Mouse (Mus musculus) E14TG2a.4 (cell line): ENCODE measurements around the gene Prelid3b.

Experiments used
- H3K27me3 ChIP-seq: 2 replicates; pipeline ENCODE4 v1.6.1; 2014; ENCODE audit warnings: low read length, control low read depth; ENCODE audit not compliant: insufficient read depth
- H3K36me3 ChIP-seq: 2 replicates; pipeline ENCODE4 v1.6.1; 2014; ENCODE audit warnings: low read length, control low read depth; ENCODE audit not compliant: insufficient read depth
- H3K4me1 ChIP-seq: replicated peaks from 2 replicates; pipeline ENCODE4 v1.6.1; 2014; ENCODE audit warnings: low read depth, low read length, control low read depth
- H3K4me3 ChIP-seq: replicated peaks from 2 replicates; pipeline ENCODE4 v1.5.1; 2014; ENCODE audit warnings: mild to moderate bottlenecking, low read length
- H3K9me3 ChIP-seq: 2 replicates; pipeline ENCODE4 v1.6.1; 2014; ENCODE audit warnings: low read length, control low read depth
- CTCF ChIP-seq: conservative IDR thresholded peaks from 2 replicates; pipeline ENCODE4 v1.5.1; 2014; ENCODE audit warnings: low read length
- NANOG ChIP-seq: IDR thresholded peaks from 2 replicates; pipeline ENCODE4 v1.6.1; 2014; ENCODE audit warnings: borderline replicate concordance, low read length, mixed read lengths
- POU5F1 ChIP-seq: IDR thresholded peaks from 2 replicates; pipeline ENCODE4 v1.6.1; 2014; ENCODE audit warnings: low read length, borderline replicate concordance

The Prelid3b gene

GRCm38 (mm10) chr2:174446905-174447304 is 26.0 kb downstream of the Prelid3b start:
- no peaks in the 10 kb centered on the region for H3K36me3 ChIP-seq
- TF ChIP-seq CTCF (no peak), POU5F1 (no peak)
- H3K9me3 ChIP-seq: no peaks in the 10 kb centered on the region
- H3K4me3 ChIP-seq: no peak overlapping the region
- H3K27me3 ChIP-seq: peaks cover 48% of the 10 kb centered on the region
- peaks cover 12% of the 10 kb centered on the region for H3K4me1 ChIP-seq

GRCm38 (mm10) chr2:174446492-174446891 is 26.4 kb downstream of the Prelid3b start:
- Histone ChIP-seq H3K27me3 (peaks cover 48% of the 10 kb centered on the region), H3K4me3 (no peak overlapping the region), H3K36me3 (no peaks in the 10 kb centered on the region), H3K4me1 (peaks cover 12% of the 10 kb centered on the region), H3K9me3 (no peaks in the 10 kb centered on the region)
- no peak for TF ChIP-seq CTCF
- no peak for TF ChIP-seq POU5F1
- no peak for TF ChIP-seq NANOG

DNA sequence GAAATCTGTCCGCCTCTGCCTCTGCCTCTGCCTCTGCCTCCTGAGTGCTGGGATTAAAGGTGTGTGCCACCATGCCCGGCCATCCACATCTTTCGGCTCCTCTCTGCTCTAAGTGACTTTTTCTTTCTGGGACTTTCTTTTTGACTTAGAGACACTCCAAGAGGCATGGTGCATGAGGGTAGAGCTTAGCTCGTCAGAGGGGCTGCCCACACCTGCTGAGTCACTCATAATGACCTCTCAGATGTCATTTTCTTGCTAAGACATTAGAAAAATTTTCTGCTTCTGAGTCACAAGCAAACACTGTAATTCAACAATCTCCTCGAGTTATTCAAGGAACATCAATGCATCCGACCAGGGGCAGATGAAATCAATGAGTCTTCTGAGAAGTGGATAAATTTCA is 27.9 kb downstream of the Prelid3b start:
- H3K4me1 ChIP-seq: peaks cover 5% of the 10 kb centered on the region; the same call in 1 of the 2 replicates
- no peak for TF ChIP-seq POU5F1
- peaks cover 45% of the 10 kb centered on the region for H3K27me3 ChIP-seq
- no peak overlapping the region for H3K4me3 ChIP-seq
- no peaks in the 10 kb centered on the region for H3K9me3 ChIP-seq
- H3K36me3 ChIP-seq: no peaks in the 10 kb centered on the region

DNA sequence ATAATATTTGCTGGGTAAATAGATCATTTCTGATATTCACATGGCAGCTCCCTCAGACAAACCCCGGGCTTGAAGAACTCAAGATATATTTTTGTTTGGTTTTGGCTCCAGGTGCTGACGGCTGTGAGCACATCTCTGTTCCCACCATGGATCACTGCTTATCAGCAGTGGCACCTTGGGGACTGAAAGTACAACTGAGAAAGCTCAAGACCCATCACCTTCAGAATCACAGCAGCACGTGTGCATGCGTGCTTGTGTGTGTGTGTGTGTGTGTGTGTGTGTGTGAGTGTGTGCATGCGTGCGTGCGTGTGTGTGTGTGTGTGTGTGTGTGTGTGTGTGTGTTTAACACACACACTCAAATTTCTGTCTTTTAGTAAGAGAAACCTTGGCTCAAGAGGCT is 28.5 kb downstream of the Prelid3b start:
- Histone ChIP-seq H3K27me3 (peaks cover 45% of the 10 kb centered on the region), H3K9me3 (no peaks in the 10 kb centered on the region), H3K4me1 (peaks cover 12% of the 10 kb centered on the region), H3K36me3 (no peaks in the 10 kb centered on the region), H3K4me3 (no peak overlapping the region)
- TF ChIP-seq CTCF: no peak

- no peak for TF ChIP-seq CTCF
- Histone ChIP-seq H3K4me1 (peaks cover 21% of the 10 kb centered on the region), H3K27me3 (peaks cover 39% of the 10 kb centered on the region), H3K4me3 (no peak overlapping the region), H3K9me3 (no peaks in the 10 kb centered on the region), H3K36me3 (no peaks in the 10 kb centered on the region)
Measured at GRCm38 (mm10) chr2:174443046-174443445, 29.8 kb downstream of the Prelid3b start.

GRCm38 (mm10) chr2:174442460-174442859 is 30.4 kb downstream of the Prelid3b start:
- Histone ChIP-seq H3K9me3 (no peaks in the 10 kb centered on the region), H3K4me3 (no peak overlapping the region), H3K36me3 (peaks cover 3% of the 10 kb centered on the region; the same call in 1 of the 2 replicates), H3K27me3 (peaks cover 36% of the 10 kb centered on the region), H3K4me1 (peaks cover 27% of the 10 kb centered on the region)
- no peak for TF ChIP-seq NANOG
- no peak for TF ChIP-seq CTCF
- TF ChIP-seq POU5F1: no peak

- Histone ChIP-seq H3K9me3 (no peaks in the 10 kb centered on the region), H3K27me3 (peaks cover 32% of the 10 kb centered on the region), H3K36me3 (peaks cover 9% of the 10 kb centered on the region), H3K4me1 (peaks cover 32% of the 10 kb centered on the region), H3K4me3 (no peak overlapping the region)
- TF ChIP-seq POU5F1 (no peak), NANOG (no peak), CTCF (no peak)
Measured at GRCm38 (mm10) chr2:174441898-174442297, 31.0 kb downstream of the Prelid3b start.

DNA sequence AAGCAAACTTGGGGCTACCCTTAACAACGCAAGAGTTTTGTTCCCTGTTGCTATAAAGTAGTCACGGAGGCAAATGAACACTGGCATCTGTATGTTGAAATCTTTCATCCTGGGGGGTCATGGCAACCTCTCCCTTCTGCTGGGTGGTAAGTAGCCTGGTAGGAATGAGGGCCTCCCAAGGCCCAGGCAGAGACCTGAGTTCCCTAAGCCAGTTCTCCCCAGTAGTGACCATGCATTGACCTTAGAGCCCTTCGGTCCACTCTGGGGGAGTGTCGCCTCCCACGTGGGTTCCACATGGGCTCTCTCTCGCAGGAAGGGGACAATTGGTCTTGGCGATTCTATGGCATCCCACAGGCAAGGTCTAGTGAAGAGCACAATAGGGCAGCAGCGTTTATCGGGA is 32.9 kb downstream of the Prelid3b start:
- H3K4me3 ChIP-seq: no peak overlapping the region
- H3K9me3 ChIP-seq: no peaks in the 10 kb centered on the region
- H3K27me3 ChIP-seq: peaks cover 14% of the 10 kb centered on the region
- no peak for TF ChIP-seq NANOG
- TF ChIP-seq POU5F1: no peak
- TF ChIP-seq CTCF: no peak
- H3K36me3 ChIP-seq: peaks cover 25% of the 10 kb centered on the region
- H3K4me1 ChIP-seq: peaks cover 50% of the 10 kb centered on the region

DNA sequence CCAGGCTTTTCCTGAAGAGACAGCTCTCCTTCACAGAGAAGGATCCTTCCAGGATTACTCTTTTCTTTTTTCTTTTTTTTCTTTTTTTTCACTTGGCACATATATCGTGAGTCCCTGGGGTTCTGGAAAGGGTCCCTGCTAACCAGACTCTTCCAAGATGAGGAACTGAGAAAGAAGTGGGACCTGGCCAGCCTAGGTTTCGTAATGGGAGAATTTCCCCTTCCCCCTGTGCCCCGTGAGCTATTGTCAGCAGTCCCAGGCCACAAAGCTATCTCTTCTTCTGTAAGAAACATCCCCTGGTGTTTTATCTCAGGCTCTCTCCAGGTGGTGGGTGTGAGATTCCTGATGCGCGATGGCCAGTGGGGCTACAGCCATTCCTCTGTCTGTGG is 33.4 kb downstream of the Prelid3b start:
- no peaks in the 10 kb centered on the region for H3K9me3 ChIP-seq
- H3K4me1 ChIP-seq: peaks cover 55% of the 10 kb centered on the region
- H3K4me3 ChIP-seq: peak overlapping the region; percentile 79; the same call in 1 of the 2 replicates
- H3K27me3 ChIP-seq: peaks cover 13% of the 10 kb centered on the region
- TF ChIP-seq POU5F1 (no peak), NANOG (no peak), CTCF (no peak)
- peaks cover 30% of the 10 kb centered on the region for H3K36me3 ChIP-seq
